Mouse (Mus musculus) neural tube, embryonic 10.5 days (tissue): ENCODE results near the gene Lnpep.

Experiments
- DNase-seq: peaks from one replicate; pipeline ENCODE4 v3.0.0-alpha.2; 2017; ENCODE audit warnings: low spot score; ENCODE audit errors: extremely low spot score

Gene Lnpep

DNA sequence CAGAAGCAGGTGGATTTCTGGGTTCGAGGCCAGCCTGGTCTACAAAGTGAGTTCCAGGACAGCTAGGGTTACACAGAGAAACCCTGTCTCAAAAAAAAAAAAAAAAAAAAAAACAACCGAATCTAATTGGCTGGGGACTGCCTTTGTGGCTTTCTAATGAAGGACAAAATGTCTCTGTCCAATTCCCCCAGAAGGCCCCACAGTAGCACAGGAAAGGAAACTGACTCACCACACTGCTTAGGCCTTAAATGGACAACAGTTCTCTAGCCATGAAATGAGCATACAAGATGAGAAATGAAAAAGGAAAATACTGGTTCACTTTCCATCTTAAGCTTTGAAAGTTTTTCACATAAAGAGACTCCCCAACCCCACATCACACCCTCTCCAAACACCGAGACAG lies 15.3 kb downstream of the Lnpep start:
- no peak for DNase-seq

DNA sequence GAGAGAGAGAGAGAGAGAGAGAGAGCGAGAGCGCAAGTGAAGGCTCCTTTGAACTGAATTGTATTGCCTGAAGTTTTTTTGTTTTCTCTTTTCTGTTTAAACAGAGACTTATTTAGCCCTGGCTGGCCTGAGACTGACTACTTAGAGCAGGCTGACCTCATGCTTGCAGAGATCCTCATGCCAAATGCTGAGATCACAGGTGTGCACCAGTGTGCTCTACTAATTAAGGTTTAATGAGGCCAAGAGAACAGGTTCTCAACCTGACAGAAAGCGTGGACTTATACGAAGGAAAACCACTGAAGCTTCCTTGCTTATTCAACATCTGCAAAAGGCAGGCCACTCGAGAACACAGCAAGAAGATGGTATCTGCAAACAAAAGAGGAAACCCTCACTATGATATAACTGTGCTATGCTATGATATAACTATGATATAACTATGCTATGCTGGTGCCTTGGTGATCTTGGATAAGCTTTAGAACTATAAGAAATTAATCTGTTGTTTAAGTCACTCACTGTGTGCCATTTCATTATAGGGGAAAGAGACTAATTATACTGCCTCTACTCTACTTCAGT lies 16.3 kb downstream of the Lnpep start:
- no peak for DNase-seq

DNA sequence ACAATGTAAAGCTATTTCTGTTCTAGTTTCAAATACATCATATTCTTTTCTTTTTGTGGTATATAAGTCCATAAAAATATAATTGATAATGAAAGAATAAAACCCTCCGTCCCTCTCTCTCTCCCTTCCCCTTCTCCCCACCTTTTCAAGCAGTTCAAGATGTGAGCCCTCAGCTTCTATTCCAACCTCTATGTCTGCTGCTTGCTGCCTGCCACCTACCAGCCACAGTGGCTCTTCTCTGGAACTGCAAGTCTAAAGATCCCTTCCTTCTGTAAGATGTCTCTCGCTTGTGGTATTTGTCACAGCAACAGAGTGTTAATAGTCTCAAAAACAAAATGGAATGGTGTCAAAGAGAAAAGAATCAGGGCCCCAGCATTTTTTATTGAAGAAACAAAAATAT lies 20.3 kb downstream of the Lnpep start:
- no peak for DNase-seq

DNA sequence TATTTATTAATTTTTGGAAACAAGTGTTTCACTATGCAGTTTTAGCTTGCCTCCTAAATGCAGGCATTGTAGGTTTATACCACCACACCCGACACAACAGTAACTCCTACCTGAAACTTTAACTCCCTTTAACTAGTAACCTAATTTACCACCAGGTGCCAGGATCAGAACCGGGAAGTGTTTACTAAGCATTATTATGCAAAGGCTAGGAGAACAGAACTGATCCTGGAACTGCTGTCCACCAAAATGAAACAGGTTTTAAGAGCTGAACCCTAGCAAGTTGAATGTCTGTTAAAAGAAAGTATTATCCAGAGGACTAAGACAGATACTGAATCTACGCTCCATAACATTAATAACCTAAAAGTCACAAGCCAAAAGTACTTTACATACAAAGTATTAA lies 21.2 kb downstream of the Lnpep start:
- no peak for DNase-seq

DNA sequence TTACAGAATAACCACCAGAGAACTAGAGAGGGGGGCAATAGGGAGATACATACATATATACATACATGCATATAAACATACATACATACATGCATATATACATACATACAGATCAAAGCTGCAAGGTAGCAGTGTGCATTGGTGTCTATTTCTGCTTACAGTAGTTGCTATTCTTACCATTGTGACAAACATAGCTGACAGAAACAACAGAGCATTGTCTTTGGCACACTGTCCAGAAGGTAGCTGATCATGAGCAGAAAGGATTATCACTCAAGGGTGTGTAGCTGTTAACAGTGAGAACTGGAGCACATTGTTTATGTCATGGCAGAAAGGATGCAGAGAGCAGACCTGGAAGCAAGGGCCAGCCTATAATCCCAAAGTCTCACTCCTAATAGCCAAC lies 22.1 kb downstream of the Lnpep start:
- DNase-seq = no peak

DNA sequence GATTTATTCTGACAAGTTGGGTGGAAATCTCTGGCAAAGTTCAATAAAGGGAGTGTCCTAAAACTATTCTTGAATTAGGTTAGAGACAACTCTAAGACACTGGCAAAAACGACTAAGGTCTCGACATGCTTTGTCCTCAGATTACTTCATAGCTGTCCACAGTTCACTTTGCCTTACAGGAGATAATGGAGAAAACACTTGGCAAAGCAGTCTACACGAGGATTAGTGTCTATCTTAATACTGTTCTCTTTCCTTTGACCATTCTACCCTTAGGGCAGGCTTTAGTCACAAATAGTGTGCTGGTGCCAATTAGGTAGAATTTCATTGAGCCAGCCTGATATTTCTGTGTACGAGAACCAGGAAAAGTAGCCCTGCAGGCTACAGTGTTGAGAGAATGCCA lies 22.5 kb downstream of the Lnpep start:
- no peak for DNase-seq

DNA sequence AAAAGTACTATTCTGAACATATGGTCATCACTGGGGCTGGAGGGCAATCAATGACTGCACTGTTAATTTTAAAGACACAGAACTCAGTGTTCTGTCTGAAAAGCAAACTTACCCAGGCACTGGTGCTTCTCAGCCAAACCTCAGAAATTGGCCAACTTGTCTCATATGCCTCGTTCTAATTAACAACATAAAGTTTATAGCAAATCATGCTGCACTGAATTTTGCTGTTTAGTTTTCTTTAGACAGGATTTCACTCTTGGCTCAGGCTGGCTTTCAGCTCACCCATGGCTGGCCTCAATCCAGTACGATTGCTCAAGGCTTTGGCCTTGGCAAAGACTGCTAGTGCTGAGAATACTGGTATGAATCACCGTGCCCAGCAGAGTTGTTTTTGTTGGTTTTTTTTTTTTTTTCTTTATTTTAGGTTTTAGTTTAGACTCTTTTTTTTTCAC lies 24.0 kb downstream of the Lnpep start:
- no peak for DNase-seq

DNA sequence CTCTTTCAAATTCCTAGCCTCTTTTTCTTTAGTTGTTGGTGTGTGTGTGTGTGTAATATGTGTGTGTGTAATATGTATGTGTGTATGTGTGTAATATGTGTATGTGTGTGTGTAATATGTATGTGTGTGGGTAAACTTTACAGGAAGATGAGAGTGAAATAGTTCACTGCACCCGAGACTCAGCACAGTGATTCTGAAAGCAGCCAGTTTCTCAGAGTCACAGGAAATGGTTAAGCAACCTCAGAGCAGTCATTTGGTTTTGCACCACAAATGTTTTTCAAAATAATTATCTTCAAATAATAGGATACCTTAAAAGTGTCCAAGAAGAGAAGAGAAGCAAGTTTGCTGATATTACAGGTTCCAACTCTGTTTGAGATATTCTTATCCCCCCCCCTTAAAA lies 24.8 kb downstream of the Lnpep start:
- DNase-seq = no peak

DNA sequence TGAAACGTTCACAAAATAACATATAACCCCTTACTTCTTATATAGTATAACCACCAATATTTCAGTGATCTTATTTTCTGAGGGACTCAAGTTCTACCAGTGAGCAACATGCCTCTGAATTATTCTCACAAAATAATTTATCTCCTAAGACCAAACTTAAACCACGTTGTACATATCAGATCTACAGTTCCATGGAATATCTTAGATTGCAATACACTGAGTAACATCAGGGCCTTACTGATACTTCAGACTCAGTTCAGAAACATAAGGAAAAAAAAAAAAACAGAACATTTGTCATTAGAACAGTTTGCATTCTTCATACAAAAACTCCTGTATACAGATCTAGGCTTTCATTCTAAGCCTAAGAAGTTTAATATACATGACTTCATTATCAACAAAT lies 26.5 kb downstream of the Lnpep start:
- no peak for DNase-seq

DNA sequence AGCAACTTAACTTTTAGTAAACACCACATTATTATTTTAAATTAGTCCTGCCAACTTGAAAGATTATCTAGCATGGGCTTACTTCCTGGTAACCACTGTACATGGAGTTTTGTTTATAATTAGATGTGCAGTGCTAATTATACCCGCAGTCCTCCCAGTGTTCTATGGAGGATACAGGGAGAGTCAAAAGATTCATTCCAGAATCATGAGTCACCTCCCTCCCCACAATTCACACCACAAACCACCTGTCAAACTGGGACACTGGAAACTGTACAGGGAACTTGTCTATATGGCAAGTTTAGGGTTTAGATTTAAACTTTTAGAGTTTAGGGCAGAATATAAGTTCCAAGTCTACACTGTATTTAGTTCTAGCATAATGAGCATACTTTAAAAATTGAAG lies 31.9 kb downstream of the Lnpep start:
- no peak for DNase-seq

DNA sequence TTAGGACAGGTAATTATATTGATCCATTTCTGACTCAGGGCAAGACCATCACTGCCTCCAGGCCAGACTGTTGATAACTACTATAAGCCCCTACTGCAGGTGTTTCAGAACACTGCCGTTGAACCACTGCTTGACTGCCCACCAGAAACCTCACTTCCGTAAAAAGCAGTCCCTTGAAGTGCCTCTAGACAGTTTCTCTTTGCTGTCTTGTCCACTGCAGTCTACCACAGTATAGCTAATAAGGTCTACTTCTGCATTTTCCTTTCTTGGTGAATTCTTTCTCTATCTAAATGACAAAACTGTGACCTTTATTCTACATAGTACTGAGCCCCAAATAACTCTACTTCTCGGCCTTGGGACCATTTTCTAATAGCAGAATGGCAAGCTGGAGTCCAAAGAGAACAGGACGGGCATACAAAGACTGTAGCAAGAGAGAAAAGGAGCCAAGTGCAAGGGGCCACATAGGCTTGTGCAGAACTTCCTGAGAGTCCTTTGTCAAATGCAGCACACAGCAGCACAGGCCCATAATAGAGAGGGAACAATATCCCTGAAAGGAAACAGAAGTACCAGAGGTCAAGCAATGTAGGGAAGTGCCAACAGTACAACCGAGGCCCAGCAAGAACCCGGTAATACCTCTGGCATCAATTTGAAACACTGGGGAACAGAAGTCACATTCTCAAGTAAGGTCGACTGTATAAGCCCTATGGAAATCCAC lies 37.4 kb downstream of the Lnpep start:
- no peak for DNase-seq

DNA sequence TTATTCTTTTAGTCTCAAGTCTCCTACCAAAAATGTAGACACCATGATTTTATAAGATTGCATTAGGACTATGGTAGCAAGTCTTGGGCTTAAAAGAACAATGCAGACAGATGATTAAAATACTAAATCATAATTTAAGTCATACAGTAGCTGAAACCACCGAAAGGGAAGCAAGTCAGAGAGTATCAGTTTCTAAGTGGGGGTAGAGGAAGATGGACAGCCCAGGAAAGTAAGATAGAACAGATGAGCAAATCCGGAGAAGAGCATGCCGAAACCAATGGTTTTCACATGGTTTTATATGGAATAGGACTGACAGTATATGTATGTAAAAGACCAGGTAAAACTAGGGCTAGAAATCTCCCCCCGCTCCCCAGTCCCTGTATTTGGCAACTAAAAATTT lies 39.7 kb downstream of the Lnpep start:
- no peak for DNase-seq

DNA sequence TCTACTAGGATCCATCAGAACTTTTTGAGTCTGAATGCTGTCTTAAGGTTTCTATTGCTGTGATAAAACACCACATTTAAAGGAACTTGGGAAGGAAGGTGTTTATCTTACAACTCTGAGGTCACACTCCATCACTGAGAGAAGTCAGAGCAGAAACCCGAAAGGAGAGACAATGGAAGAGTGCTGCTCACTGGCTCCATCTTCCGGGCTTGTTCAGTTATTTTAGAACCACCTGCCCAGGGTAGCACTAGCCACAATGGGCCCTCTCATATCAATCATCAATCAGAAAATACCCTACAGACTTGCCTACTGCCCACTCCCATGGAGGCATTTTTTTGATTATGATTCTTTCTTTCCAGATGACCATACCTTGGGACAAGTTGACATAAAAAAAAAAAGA lies 41.0 kb downstream of the Lnpep start:
- DNase-seq = no peak

DNA sequence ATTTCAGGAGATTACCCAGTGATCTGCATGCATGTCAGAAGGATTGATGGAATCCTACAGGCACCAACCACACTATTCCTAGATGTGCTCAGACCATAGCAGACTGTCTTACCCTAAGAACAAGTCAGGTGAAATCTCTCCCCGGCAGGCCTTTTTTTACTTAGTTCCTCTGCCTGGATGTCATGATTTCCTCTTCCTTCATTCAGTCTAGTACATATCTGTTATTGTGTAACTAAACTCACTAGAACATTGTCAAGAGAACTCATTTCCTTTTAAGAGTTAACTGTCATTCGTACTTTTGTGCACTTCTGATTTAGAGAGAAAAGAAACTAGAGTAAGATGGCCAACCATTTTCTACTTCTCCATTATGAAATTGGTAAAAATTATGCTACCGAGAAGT lies 43.6 kb downstream of the Lnpep start:
- no peak for DNase-seq

DNA sequence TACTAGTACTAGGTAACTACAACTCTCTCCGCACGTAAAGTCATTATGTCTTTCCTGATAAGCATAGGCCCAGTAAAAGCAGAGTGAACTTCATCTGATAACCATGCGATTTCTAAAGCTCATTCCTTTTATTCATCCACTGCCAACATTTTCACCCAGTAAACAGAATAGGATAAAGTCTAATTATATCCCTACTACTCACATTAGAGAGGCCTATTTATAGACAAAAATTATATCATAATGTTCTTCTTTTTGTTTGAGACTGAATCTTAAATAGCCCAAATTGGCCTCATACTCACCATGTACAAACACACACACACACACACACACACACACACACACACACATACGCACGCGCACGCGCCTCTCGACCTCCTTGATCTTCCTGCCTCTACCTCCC lies 48.5 kb downstream of the Lnpep start:
- DNase-seq = no peak

DNA sequence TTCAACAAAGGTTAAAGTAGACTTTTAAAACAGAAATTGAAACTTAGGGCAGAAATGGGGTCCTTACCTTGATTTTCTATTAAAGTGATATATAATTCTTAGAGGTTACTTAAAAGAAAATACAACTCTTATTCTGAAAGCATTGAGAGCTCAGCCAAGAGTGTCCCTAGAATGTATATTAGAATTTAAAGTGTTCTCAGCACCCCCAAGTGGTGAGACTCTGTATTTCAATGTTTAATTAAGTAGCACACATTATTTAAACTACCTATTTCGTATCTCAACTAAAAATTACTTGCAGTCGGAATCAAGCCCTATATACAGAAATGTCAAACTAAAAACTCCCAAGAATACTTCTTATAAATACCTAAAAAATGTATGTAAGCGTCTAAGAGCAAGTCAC lies 57.8 kb downstream of the Lnpep start:
- DNase-seq = no peak

DNA sequence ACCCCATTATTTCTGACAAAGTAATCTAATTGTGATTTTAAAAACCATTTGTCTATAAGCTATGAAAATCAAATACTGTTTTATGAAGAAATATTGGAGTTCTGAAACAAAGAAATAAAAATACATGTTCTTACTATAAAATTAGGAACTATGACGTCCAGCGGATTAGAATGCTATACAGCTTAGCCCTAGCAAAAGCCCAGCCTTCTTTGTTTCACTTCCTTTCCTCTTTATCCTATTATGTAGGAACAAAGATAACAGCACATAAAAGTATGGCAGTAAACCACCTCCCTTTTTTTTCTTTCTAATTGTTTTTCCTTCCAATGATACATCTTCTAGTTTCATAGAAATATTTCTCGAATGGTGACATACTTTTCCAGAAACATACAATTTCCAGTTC lies 75.9 kb downstream of the Lnpep start:
- DNase-seq = no peak

DNA sequence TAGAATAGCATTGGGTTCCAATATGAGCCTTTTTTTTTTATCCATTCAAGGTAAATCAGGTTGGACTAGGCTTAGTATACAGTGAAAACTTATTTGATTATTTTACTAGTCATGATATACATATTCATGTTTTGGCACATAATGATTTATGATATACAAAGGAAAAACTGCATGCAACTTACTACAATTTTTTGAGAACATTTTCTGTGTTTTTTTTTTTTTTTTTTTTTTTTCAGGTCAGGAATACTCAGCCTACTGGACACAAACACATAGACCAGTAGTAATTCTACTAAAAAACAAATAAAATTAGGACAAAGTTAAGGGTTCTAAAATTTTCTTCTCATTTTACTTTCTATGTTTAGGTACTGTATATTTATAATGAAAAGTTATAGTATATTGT lies 93.5 kb downstream of the Lnpep start:
- DNase-seq = no peak

DNA sequence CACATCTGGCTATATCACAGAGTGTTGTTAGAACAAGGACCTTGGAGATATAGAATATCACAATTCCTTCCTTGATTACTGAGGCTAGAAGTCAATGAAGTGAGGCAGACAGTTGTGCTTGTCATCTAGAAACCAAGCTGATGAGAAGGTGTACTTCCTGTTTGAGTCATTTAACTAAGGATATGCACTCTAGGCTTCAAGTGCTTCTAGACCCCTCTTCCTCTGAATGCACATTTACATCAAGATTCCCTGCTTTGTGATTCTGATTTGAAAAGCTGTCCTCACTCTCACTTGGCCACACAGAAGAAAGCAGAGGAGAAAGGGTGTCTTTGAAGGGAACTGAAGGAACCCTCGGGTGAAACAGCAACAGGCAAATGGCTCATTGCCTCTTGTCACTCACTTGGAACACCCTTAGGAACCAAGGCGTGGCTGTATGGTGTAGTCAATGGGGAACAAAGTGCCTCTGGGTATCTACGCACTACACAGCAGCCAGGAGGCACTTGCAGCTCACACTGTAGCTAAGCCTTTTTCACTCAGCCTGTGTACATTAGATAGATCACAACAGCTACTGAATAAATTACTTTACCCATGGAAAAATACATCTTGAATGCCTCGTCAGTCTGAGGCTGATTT lies 108.3 kb downstream of the Lnpep start:
- DNase-seq = no peak

DNA sequence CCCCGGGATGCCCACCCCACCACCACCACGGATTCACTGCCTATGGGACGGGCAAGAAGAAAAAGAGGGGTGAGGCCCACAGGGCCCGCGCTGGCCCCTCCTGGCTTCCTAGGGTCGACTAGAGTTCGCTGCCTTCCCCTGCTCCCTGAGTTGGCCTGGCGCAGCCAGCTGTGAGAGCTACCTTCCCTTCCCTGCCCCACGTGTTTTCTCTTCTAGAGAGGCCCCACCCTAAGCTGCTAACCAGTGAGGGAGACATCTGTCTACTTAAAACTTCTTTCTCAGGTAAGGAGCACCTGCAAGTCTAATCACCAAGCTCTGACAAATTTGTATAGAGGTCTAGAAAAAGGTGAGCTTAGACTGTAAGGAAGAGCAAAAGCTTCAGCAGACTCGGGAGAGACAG lies 118.2 kb downstream of the Lnpep start:
- DNase-seq = no peak

DNA sequence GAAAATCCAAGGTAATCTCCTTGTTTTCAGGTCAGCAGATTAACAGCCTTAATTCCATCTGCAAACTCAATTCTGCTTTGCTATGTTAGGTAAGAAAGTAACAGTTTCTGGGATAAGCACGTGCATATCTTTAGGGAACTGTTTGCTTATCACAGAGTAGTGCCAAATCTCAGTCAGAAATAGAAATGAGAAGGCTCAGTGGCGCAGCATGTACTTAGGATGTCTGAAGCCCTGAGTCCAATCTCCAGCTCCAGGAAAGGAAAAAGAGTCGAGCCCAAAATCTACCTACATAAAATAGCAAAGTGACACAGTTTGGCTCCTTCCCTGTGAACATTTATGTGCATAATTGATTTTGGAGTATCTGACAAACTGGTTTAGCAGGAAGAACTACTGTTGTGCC lies 125.6 kb downstream of the Lnpep start:
- no peak for DNase-seq

DNA sequence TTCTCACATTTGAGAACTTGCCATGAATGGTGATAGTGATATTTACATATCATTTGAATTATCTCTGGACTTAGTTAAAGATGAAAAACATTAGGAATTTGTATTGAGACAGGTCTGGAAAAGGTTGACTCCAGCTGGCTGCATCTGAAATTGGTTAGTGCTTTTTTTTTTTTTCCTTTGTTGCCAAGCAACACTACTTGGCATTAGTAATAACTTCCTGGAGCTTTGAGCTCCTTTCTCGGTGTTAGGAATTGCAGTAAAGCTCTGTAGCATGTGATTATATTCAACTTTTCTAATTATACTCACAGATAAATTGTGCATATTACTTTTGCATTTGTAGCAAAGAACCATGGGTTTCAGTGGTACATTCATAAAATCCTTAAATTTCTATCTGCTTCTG lies 126.0 kb downstream of the Lnpep start:
- DNase-seq = no peak

DNA sequence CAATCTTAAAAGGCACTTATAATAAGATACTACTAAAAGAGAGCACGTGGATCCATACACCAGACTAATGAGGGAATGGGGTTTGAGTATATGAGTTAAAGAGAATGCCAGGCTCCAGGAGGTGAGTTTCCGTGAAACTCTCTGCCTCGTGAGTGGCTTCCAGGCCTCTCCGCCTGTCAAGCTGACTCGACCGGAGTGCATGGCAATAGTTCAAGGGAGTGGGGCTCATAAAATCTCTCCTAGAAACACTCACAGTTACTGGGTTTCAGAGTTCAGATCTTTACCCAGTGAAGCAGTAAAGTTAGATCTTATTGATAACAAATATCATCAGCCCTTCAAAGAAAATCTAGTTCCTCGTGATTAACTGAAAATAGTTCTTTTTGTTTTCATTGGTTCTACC lies 128.1 kb downstream of the Lnpep start:
- DNase-seq = no peak
